Mouse (Mus musculus) MEL (cell line): ENCODE data around the gene Fhit.

Experiments used
- BHLHE40 ChIP-seq: IDR thresholded peaks from 2 replicates; pipeline ENCODE4 v1.6.1; 2012; ENCODE audit warnings: low read depth, mild to moderate bottlenecking, inconsistent platforms, low read length, improper control_type of control experiment, borderline replicate concordance
- CTCF ChIP-seq, 3 experiments: IDR thresholded peaks in 2 of 3; conservative IDR thresholded peaks in 1 of 3; 2 replicates each; pipeline ENCODE4 v1.5.1; 2011 to 2012; ENCODE audit warnings: low read length in 3 of 3, low read depth in 2 of 3, mild to moderate bottlenecking in 2 of 3, improper control_type of control experiment in 1 of 3, inconsistent platforms in 1 of 3, mixed read lengths in 1 of 3, moderate library complexity in 1 of 3; ENCODE audit not compliant: control insufficient read depth in 1 of 3, insufficient read depth in 1 of 3, poor library complexity in 1 of 3, severe bottlenecking in 1 of 3
- E2F4 ChIP-seq: IDR thresholded peaks from 2 replicates; pipeline ENCODE4 v1.6.1; 2011; ENCODE audit warnings: low read depth, low read length, improper control_type of control experiment, borderline replicate concordance
- EP300 ChIP-seq, 2 experiments: IDR thresholded peaks; 2 replicates each; pipeline ENCODE4 v1.6.1; 2011; ENCODE audit warnings: improper control_type of control experiment in 2 of 2, low read length in 2 of 2, low read depth in 1 of 2, mild to moderate bottlenecking in 1 of 2
- ETS1 ChIP-seq: IDR thresholded peaks from 2 replicates; pipeline ENCODE4 v1.6.1; 2012; ENCODE audit warnings: low read depth, mild to moderate bottlenecking, inconsistent platforms, low read length, improper control_type of control experiment, moderate library complexity
- GATA1 ChIP-seq: IDR thresholded peaks from 2 replicates; pipeline ENCODE4 v1.6.1; 2011; ENCODE audit warnings: low read depth, low read length, improper control_type of control experiment
- HCFC1 ChIP-seq: IDR thresholded peaks from 2 replicates; pipeline ENCODE4 v1.6.1; 2012; ENCODE audit warnings: low read depth, mild to moderate bottlenecking, inconsistent platforms, low read length, improper control_type of control experiment, moderate library complexity
- NELFE ChIP-seq: IDR thresholded peaks from 2 replicates; pipeline ENCODE4 v1.6.1; 2011; ENCODE audit warnings: low read depth, low read length, improper control_type of control experiment
- NRF1 ChIP-seq: IDR thresholded peaks from 2 replicates; pipeline ENCODE4 v1.6.1; 2014; ENCODE audit warnings: low read depth, mild to moderate bottlenecking, inconsistent platforms, low read length, improper control_type of control experiment, moderate library complexity; ENCODE audit not compliant: poor library complexity, insufficient read depth, severe bottlenecking
- POLR2A ChIP-seq, 2 experiments: IDR thresholded peaks; 2 replicates each; pipeline ENCODE4 v1.6.1; 2011 to 2012; ENCODE audit warnings: low read length in 2 of 2, mild to moderate bottlenecking in 2 of 2, control low read depth in 1 of 2, improper control_type of control experiment in 1 of 2, low read depth in 1 of 2, moderate library complexity in 1 of 2; ENCODE audit not compliant: control insufficient read depth in 1 of 2, insufficient read depth in 1 of 2, poor library complexity in 1 of 2
- SMC3 ChIP-seq: IDR thresholded peaks from 2 replicates; pipeline ENCODE4 v1.6.1; 2011; ENCODE audit warnings: low read depth, low read length, improper control_type of control experiment
- TBP ChIP-seq: IDR thresholded peaks from 2 replicates; pipeline ENCODE4 v1.8.0; 2011; ENCODE audit warnings: low read depth, low read length, improper control_type of control experiment
- TCF12 ChIP-seq: IDR thresholded peaks from 2 replicates; pipeline ENCODE4 v1.6.1; 2014; ENCODE audit warnings: low read depth, mild to moderate bottlenecking, inconsistent platforms, low read length, improper control_type of control experiment, moderate library complexity
- USF1 ChIP-seq: IDR thresholded peaks from 2 replicates; pipeline ENCODE4 v1.6.1; 2014; ENCODE audit warnings: low read depth, mild to moderate bottlenecking, inconsistent platforms, low read length, improper control_type of control experiment, moderate library complexity

DNA sequence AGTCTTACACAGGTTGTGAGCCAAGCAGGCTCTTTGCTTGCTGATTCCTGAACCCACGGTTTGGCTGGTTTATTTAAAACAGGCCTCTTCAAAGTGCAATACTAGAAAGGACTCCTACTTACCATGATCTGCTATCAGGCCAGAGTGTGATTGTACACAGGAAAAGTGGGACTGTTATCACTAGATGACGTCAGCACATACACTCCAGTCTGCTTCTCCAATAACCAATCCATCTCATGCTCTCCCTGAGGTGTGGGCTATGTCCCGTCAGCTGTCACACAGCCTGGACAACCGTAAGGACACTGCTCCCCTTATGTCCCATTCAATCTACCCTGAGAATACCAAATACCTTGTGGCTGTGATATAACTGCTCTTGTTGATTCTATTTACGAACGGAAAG lies 1519.2 kb downstream of the Fhit start:
- TF ChIP-seq BHLHE40 (no peak), E2F4 (no peak), CTCF (IDR thresholded peaks at IDR 0.05 in 2 of 3, conservative IDR thresholded peaks at IDR 0.05 in 1 of 3; ENCODE audit: control insufficient read depth in 1 of 3, insufficient read depth in 1 of 3, low read depth in 2 of 3, low read length in 3 of 3, poor library complexity in 1 of 3, severe bottlenecking in 1 of 3) (no peak), POLR2A (IDR thresholded peaks at IDR 0.05; ENCODE audit: control insufficient read depth in 1 of 2, insufficient read depth in 1 of 2, low read depth in 1 of 2, low read length in 2 of 2, poor library complexity in 1 of 2) (no peak), TBP (no peak), NRF1 (no peak), USF1 (no peak), TCF12 (no peak), NELFE (no peak), SMC3 (no peak), ETS1 (no peak), HCFC1 (no peak), EP300 (IDR thresholded peaks at IDR 0.05; ENCODE audit: low read depth in 1 of 2, low read length in 2 of 2) (no peak), GATA1 (no peak)
